Mouse (Mus musculus) activated CD4-positive, CD25-positive, alpha-beta regulatory T cell, adult 4 months (primary cell): Measurements from ENCODE around the gene Podnl1. TPM values are rescaled to one million over a fixed set of nuclear protein-coding genes. Genes with fewer than 3 reads are reported as not detected.
A peak's percentile ranks its signal among the peaks of the same experiment; 100 is the strongest.

Source experiments
- ATAC-seq: one replicate; pipeline ENCODE4 v1.8.0; 2017
- polyA plus RNA-seq, 2 experiments: library from polyadenylated mRNA; unstranded; fragments of 100-300 nt; shearing (Covaris generic); gene quantifications; one replicate each; pipeline ENCODE4 v1.2.1; 2017

The Podnl1 gene
- polyA plus RNA-seq: 1 to 10 TPM; 8.2 to 9.0 TPM

DNA sequence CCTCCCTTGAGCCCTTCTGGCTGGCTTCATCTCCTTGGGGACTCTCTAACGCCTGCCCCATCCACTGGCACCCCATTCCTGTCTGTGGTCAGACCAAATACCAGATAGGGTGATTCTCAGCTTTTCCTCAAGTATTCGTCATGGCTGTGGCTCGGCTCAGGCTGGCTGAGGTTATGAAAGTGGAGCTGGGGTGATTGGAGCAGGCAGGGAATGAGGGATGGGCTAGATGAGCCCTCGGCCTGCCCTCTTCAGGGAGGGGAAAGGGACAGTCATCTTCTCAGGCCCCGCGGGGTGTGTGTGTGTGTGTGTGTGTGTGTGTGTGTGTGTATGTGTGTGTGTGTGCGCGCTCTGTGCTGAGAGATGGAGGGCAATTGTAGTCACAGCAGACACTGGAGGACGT, at the start of gene Podnl1:
Podnl1 (plus strand) TSS at position 334 of the 400 bp plus-strand sequence.
- ATAC-seq: no peak

DNA sequence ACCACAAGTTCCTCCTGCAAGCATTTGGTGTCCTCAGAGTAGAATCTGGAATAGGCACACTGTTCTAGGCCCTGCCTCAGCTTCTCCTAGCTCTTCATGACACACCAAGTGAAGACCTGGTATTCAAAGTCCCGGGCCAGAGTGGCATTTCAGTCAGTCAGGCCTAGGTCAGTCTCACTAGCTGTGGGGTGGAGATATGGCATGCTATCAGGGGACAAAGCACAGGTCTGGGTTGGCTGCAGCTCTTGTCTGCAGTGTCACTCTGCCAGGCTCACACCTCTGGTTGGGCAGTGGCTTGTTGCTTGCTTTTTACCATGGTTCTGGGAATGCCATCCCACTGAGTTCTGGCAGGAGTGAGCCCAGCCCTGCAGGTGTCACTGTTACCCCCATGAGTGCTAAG, 49.4 kb upstream of the Podnl1 start:
- ATAC-seq: no peak

DNA sequence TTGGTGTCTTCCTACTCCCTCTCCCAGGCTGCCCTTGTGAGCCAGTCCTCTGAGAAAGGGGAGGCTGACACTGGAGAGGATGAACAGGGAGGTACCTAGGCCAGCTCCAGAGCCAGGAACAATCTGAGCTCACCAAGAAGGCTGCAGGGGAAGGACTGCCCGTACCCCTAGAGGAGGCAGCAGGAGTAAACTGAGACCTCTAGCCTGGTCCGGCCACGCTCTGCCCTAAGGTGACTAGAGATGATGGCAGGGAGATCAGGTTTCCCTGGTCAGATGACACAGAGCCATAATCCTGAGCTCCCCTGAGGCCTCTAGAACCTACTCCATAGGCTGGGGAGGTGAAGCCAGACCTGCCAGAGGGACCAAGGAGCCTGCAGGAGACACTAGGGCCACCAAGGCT, 48.9 kb upstream of the Podnl1 start:
- no peak for ATAC-seq

DNA sequence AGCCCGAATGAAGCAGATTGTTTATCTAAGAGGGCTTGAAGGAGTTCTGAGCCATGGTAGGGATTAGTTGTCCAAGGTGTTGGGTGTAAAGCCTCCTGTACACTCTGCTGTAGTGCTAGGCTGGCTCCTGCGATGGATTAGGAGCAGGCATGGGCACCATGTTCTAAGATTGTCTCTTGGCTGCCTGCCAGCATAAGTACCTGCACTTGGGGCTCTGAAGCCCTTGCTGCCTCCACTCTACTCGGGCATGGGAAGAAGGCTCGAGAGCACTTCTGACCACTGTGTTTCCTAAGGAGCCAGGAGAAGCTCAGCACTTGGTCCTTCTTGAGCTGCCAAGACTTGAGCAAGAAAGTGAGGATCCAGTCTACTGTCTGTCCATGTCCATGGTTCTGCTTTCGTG, 46.6 kb upstream of the Podnl1 start:
- no peak for ATAC-seq

DNA sequence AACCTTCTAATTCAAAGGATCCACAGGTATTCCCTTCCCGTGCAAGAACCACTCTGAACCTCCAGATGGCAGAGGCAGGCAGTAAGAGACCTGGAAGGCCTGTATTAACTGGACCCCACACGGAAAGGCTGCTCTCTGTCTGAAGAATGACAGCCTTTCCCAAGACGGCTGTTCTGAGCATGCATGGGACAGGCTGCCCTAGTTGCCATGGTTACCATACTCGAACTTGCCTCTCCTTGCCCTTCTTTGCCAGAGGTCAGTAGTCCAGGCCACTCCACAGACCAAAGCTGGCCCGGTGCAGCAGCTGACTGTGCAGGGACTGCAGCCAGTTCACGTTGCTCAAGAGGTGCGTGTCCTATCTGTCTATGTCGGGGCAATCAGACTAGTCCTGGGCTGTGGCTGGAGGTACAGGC, 42.0 kb upstream of the Podnl1 start:
- no peak for ATAC-seq

DNA sequence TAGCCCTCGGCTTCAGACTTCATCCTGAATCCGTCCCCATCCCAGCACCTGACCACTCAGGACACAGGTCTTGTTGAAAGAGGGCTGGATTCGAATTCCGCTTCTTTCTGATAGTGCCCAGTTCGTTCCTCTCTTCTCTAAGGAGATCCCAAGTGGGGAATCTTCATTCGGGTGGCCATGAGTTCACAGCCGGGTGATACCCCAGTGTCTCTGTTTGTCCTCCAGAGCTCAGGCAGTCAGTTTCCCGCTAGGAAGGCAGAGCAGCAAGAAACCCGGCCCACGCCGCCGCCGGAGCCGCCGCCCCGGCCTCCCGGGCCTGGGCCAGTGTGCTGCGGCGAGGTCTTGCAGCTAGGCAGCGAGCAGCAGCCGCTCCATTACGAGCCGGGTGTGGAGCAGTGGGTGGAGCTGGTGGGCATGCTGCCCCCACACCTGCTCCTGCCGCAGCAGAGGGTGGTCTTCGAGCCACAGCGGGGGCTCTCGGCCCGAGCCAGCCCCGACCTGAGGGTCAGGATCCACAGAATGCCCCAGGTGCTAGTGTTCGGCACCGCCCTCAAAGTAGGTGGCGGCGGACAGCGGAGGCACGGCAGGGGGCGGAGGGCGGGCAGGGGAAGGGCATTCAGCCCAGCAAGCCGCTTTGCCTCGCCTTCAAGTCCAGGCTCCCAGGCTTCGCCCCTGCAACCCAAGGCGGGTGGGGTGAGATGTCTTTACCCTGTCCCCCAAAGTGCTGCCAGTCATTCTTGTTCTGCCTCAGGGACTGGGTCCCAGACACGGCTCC, 41.3 kb upstream of the Podnl1 start:
- no peak for ATAC-seq

DNA sequence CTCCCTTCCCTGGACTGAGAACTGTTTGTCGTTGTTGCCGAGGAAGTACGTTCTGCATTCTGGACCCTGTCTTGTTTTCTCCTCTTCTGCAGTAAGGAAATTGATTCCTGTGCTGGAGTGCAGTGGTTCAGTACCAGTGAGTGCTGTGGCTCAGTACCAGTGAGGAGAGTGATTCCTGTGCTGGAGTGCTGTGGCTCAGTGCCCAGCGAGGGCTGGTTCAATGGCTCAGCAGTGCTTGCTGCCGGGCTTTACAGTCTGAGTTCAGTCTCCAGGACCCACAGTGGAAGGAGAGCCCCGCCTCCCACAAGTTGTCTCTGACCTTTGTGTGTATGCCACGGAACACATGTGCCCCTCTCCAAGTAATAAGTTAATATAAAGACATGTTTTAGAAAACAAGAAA, 38.6 kb upstream of the Podnl1 start:
- ATAC-seq: no peak

DNA sequence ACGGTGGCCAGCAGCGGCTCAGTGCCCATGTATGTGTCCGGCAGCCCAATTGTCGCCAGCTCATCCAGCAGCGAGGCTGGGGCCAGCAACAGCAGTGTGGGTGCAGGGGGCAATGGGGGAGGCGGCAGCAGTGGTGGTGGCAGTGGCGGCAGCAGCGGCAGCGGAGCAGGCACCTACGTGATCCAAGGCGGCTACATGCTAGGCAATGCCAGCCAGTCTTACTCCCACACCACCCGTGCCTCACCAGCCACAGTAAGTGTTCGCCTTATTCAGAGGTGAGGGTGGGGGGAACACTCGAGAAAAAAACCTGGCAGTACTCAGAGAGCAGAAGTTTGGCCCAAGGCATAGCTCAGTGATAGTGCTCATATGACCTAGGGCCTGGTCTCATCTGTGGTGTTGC, 38.0 kb upstream of the Podnl1 start:
- no peak for ATAC-seq

DNA sequence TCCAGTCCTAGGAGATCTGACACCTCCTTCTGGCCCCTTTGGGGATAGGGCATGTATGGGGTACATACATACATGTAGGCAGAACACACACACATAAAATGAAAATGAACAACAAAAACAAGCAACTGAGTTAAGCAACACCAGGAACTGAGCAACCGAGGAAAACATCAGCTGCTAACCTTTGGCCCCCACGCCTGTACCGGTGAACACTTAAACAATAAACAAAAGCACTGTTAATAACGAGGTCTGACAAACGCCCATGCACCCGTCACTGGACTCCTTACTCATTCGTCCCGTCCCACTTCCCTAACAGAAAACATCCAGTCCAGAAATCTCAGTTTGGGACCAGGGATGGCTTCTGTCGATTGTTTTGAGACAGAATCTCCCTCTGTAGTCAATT, 36.5 kb upstream of the Podnl1 start:
- no peak for ATAC-seq

DNA sequence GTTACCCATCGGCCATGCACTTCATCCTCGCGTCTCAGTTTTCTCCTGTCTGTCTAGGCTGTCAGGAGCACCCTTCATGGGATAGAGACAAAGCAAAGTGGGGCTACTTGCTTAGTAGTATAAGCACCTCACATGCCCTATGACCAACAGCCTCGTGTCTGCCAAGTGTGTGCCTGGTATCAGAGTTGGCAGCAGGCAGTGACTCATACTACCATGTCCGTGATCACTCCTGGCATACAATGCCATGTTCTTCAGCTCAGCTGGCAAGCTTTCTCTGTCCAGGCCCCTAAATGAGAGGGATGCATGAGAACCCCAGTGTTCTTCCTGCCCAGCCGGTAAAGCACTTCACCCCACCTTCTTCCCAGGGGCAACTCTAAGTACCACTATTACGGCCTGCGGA, 35.2 kb upstream of the Podnl1 start:
- ATAC-seq: no peak

DNA sequence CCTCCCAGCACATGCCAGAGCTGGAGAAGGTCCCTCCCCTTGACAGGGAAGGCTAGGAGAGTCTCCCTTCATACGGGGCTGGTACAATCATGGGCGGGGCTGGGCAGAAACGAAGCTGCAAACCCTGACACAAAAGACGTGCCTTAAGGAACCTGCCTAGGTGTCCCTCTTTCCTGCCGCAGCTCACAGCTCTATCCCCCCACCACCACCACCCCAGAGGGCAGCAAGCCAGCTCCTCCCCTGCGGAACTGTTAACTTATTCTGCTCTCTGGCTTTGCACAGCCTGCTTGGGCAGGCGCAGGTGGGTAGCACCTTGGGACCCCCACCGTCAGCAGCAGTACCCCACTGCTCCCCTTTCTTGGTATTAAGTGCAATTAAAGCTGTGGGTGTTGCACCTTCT, 29.7 kb upstream of the Podnl1 start:
- ATAC-seq: no peak

DNA sequence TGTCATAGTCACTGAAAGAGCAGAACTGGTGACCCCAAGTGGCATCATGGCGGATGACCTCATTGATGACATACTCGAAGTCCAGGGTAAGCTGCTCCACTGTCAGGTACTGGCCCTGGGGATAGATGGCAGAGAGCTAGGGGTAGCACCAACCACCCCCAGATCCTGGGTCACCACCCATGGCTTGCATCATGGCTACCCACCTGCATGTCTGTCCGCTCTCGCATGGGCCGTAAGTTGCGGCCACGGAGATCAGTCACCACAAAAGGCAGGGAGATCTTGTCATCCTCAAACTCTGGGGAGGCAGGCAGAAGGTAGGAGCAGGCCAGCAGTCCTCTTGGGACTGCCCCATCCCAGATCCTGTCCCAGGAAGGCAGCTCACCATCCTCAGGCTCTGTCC, 27.4 kb upstream of the Podnl1 start:
- no peak for ATAC-seq

DNA sequence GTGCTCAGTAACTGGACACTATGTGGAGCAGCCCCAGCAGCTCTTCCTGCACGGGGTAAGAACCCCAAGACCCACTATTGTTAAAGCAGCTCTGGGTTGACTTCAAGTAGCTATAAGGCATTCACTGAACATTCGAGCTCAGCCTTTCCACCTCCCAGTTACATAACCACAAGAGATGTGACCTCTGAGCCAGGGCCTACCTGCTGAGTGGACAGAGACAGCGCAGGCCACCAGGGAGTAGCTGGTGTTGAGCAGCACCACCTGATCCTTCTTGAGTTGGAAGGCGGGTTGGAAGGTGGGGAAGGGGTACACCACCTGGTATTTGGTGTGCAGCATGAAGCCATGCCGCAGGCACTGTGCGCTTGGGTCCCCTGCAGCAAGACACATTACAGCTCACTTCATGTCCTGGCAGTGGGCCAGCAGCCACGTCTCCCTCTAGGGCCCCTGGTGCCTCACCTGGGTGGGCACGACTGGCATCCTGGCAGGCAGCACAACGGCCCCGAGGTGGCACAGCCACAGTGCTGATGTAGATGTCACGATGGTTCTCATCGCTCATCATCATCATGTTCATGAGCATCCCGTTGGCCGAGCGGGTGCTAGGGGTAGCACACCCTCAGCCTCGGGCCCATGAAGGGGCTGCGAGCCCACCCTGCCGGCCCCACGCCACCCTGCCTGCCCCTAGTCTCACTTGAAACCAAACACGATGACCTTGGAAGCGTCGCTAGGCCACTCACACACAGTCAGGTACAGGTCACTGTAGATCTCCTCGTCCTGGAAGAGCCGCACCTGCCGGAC, 24.1 kb upstream of the Podnl1 start:
- no peak for ATAC-seq

DNA sequence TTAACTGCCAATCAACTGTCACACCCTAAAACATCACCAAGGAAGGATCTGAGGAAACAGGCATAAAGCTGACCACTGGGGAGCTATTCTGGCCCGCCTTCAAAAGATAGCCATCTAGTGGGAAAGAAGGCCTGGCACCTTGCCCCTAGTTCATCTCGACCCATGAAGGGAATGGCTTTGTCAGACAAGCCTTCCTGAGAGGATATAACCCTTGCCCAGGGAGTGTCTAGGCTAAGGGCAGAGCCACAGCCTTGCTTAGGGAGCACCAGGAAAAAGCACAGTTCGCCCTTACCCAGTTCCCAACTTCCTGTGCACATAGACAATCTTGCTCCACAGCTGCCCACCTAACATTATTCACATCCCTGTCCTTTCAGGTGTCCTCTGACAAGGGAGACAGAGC, 22.2 kb upstream of the Podnl1 start:
- no peak for ATAC-seq

DNA sequence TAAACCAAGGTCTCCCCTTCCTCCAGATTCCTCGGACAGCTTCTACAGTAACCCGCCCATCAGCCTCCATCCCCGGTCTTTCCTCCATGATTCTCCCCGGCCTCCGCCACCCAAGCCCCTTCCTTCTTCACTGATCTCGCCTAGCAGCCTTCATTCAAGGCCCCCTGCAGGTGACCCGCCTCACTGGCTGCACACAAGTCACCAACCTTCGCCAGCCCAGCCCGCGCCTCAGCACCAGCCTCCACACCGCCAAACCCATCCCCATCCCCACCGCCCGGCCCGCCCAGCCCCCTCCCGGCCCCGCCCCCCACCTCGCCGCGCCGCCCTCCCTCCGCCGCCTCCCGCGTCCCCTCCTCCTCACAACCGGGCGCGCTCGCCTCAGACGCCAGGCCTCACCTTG, 21.6 kb upstream of the Podnl1 start:
- peak; percentile 43 for ATAC-seq

DNA sequence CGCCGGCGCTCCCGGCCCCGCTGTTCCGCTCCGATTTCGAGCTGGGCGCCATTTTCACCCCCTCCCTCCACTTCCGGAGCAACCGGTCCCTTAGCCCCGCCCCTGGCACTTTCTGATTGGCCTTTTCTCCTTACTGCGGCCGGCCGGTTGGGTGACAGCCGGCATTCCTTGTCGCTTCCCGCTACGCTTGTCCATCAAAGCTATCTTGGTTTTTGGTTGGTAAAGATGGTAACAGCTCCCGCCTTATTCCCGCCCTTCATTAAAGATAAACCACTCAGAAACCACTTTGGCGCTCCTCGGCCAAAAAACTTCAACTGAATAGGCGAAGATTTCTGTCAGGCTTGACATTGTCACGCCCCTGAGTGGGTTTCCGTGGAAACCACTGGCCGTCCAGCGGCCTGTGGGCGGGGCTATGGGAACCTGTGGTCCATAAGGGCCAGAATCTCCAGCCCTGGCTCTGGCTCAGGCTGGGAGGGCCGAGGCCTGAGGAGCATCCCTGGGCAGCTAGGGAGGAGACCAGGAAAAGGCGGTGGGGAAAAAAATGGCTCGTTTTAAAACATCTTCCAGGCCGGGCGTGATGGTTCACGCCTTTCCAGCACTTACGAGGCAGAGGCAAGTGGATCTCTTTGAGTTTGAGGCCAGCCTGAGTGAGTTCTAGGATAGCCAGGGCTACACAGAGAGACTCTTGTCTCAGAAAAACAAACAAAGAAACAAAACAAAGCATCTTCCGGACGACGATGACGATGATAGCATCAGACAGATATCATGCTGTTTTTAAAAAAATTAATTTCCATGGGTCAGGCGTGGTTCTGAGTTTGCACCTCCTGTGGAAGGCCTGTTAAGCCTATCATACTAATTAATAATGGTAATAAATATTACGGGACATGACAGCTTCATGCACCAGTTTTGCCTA, 20.8 kb upstream of the Podnl1 start, which contains the start of gene Dcaf15:
Dcaf15 (minus strand) TSS at position 72 of the 913 bp plus-strand sequence.
- ATAC-seq: peak; percentile 91

DNA sequence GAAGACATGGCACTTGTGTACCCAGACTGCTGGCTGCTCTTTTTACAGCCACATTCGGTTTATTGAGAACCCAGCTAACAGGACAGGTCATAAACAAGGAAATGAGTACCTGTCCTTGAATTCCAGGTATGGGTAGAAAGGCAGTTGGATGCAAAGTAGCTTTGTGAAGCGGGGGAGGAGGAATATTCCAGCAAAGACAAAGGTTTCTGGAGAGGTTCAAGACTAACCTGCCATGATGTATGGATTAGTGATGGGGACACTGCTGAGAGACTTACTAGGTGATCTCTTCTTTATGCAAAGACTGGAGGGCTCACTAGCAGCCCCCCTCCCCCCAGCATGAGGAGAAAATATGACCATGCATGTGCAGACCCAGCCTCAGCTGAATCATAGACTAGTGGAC, 20.1 kb upstream of the Podnl1 start:
- no peak for ATAC-seq

DNA sequence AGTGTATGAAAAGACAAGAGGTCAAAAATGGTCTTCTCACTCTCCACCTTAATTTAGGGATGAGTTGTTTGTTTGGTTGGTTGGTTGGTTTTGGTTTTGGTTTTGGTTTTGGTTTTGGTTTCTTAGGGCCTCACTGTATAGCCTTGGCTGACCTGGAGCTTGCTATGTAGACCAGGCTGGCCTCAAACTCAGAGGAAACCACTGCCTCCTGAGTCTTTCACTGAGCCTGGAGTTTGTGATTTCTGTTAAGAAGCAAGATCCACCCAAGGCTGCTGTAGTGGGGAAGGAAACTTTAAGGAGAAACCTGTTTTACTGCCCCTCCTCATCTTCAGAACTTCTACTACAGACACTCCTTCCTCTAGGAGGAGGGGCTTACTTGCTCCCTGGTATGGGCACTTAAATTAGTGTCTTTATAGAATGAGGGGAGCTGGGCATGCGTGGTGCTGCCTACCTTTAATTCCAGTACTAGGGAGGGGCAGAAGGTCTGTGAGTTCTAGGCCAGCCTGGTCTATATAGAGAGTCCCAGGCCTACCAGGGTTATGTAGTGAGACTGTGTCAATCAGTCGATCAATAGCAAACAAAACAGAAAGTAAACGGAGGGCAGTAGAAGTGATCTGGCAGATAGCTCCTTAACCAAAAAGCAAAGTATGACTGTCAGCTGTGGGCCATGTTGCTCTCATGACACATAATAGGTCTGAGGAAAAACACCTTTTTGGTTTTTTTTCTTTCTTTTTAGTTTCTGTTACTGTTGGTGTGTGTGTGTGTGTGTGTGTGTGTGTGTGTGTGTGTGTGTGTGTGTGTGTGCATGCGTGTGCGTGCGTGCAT, 19.4 kb upstream of the Podnl1 start:
- ATAC-seq: peak; percentile 24

DNA sequence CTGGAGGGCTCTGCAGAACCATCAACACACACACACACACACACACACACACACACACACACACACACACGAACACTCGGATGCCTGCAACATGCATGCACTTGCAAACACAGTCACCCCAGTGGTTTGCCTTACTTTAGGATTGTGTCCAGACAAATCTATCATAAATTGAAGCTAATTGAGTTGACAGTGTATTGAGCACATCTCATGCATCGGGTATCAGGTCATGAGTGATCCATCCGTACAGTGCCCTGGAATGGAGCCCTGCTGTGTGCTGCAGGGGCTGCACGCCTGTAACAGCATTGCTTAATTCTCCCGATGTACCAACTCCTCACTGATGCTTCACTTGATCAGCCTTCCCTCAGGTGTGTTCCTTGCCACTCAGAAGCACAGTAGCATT, 10.1 kb upstream of the Podnl1 start:
- no peak for ATAC-seq

DNA sequence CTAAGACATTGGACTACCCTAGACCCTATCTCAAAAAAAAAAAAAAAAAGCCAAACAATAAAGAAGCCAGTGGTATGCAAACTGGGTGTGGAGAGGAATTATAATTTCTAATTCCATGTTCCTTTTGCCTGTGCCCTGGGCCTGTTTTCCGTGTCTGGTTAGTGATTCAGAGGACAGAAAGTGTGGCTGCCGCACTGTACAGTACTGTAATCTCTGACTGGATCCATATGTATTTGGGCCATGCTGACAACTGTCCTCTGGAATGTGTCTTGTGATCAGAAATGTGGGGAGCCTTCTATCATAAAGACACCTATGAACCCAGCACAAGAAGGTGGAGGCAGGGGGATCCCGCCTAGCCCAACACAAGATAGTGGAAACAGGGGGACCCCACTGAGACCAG, 3.6 kb upstream of the Podnl1 start:
- ATAC-seq: no peak

DNA sequence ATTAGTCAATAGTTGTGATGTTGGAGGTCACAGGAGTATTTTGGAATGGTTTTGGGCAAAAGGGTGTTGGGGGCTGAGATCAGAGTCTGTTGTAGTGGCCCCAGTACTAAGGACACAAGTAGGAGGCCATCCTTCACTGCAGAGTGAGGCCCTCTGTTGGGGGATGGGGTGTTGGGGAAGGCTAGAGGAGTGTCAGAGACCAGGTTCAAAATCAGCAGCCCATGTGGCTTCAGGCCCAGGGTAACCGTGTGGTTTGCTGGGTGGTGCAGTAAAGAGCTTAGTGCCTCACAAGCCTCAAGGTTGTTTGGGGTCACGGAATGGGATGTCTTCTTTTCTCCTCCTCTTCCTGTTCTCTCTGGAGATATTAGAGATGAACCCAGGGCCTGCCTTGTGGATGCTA, 953 bp downstream of the Podnl1 start:
- peak; percentile 28 for ATAC-seq
